Mouse (Mus musculus): Measurements from ENCODE around the gene Cachd1.

The Cachd1 gene

DNA sequence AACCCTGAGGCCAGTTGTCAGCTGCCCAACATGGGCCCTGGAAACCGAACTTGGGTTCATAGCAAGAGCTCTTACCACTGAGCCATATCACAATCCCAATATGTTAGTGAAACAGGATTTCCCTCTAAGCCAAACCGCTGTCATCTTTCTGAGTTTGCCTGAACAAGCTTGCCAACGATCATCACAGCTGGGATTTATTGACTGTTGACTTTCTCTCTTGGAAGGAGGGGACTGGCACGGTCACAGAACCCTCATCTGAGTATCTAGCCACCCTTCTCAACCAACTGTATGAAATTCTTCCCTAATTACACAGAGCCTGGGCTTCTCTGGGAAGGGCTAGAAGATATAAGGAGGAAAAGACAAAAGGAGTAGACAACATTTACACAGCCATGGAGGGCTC lies 270.1 kb downstream of the Cachd1 start:
- no peak for DNase-seq (ENCODE audit: low spot score in 2 of 2)

DNA sequence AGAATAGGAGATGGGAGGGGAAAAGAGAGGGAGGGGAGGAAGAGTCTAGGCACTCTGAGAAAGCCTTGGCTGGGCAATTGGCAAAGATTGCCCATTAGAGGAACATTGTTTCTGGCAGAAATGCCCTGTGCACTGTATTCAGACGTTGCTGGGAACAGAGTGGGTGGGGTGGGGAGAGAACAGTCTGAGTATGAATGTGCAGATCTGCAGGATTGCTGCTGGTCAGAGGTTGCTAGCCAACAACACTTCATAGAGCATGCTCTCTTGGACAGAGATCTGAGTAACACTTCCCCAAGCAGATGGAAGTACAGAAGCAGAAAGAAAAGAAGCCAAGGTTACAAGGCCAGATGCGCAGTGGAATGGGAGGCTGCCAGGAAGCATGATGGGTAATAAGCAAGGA lies 285.7 kb downstream of the Cachd1 start:
- no peak for DNase-seq (ENCODE audit: low spot score in 2 of 2)

DNA sequence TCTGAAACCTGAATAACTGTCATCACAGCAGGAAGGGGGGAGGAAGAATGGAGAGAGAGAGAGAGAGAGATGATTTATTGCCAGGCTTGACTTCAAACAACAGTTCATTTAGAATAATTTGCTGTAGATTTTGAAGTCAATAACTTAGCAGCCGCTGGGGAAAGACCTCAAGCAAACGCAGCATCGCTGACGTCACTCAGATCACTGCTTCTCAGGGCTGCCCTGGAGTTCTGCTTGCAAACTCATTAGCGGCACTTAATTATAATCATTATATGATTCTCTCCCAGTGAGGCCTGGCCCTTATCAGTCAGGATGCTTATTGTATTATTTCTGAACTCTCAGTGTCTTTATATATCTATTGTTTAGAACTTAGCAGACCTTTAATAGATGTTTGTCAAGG lies 289.9 kb downstream of the Cachd1 start:
- no peak for DNase-seq (ENCODE audit: low spot score in 2 of 2)

DNA sequence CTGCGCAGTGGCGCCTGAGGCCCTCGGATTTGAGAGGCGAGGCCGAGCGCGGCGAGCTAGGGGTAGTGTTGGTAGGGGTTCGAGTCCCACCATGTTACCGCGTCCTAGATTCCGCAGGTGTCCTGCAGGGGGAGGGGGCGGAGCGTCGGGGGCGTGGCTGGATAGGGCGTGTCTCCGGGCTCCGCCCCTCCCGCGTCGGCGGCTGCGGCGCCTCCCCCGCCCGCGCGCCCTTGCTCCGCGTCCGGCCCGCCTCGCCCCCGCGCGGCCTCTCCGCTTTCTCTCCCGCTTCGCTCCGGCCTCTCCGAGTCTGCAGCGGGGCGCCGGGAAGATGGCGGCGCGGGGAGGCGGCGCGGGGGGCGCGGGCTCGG lies 292.3 kb downstream of the Cachd1 start, which contains the start of gene Raver2:
Raver2 (plus strand) TSS at position 198 of the 368 bp plus-strand sequence.
- peak; percentile 30 to 43 for DNase-seq (ENCODE audit: low spot score in 2 of 2)

DNA sequence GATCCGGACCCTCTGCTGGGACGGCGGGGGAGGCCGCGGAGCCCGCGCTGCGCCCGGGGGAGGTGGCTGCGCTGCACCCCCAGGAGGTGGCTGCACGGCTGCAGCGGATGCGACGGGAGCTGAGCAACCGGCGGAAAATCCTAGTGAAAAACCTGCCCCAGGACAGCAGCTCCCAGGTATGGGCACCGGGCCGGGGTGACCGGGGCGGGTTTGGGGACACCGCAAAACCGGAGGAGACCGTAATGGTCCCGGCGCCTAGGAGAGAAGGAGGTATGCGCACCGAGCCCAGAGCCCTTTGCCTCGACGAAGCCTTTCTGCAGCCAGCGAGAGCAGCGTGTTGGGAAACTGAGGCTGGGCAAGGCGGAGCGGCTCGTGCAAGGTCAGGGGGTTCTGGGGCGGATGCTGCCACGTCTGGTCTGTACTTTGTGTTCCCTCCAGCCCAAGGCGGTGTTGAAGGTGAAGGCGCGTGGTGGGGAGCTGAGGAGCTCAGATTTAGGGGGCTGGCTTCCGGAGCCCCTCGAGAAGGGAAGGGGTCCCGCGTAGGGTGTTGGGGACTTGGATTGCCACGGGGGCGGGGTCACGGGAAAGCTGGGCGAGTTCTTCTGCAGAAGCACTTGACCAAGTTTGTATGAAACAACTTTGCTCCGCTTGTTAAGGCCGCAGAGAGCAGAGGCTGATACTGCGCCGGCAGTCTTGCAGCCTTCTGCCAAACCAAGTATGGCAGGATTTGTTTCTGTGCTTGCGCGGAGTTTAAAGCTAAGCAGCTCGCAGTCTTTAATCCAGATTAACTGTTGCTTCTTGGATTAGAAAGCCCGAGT lies 292.9 kb downstream of the Cachd1 start:
- DNase-seq (ENCODE audit: low spot score in 2 of 2): peak; percentile 3 to 50

DNA sequence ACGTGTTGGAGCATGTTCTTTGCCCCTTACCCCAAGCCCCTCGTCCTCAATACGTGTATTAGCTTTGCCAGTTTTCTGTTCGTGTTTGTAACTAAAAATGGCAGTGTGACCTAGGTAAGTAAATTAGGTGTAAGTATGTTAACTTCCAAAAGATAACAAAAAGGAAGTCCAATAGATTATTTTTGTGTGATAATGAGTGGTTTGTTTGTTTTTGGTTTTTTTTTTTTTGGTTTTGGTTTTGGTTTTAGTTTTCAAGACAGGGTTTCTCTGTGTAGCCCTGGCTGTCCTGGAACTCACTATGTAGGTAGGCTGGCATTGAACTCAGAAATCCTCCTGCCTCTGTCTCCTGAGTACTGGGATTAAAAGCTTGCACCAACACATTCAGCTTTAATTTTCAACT lies 295.1 kb downstream of the Cachd1 start:
- no peak for DNase-seq (ENCODE audit: low spot score in 2 of 2)

DNA sequence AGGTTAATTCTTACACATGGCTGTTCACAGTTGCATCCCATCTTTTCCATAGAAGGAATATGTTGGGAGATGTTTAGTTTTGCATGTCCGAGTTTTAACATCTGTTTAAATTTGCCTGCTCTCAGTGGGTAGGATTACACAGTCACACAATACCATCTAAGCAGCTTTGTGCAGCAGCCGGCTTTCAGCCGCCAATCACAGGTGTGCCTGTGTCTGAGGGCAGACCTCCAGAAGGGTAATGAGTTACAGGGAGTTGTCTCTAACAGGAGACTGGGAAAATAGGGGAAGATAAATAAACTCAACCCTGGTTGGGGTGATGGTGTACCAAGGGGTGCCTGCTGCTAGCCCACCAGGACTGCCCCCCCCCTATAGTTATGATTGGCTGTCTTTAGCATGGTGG lies 299.9 kb downstream of the Cachd1 start:
- DNase-seq (ENCODE audit: low spot score in 2 of 2): no peak
